Mouse (Mus musculus) ES-Bruce4 (cell line): ENCODE results near the gene Amn1. TPM values are rescaled to one million over a fixed set of nuclear protein-coding genes. Genes with fewer than 3 reads are reported as not detected.
A peak's percentile ranks its signal among the peaks of the same experiment; 100 is the strongest.

Source experiments
- H3K27ac ChIP-seq: 2 replicates; pipeline ENCODE4 v1.5.1; 2012; ENCODE audit warnings: low read length, inconsistent platforms; ENCODE audit not compliant: insufficient read depth
- H3K27me3 ChIP-seq: 2 replicates; pipeline ENCODE4 v1.6.1; 2012; ENCODE audit warnings: mild to moderate bottlenecking, low read length, inconsistent platforms; ENCODE audit not compliant: control insufficient read depth, poor library complexity, insufficient read depth, severe bottlenecking
- H3K36me3 ChIP-seq: 2 replicates; pipeline ENCODE4 v1.6.1; 2012; ENCODE audit warnings: inconsistent platforms, mild to moderate bottlenecking, low read length, moderate library complexity; ENCODE audit not compliant: control insufficient read depth, poor library complexity, insufficient read depth, severe bottlenecking
- H3K4me1 ChIP-seq: one replicate; pipeline ENCODE4 v1.8.1; 2011; ENCODE audit warnings: low read length; ENCODE audit not compliant: control insufficient read depth, insufficient read depth
- H3K4me3 ChIP-seq: 2 replicates; pipeline ENCODE4 v1.5.1; 2011; ENCODE audit warnings: low read depth, mild to moderate bottlenecking, low read length
- H3K9ac ChIP-seq: 2 replicates; pipeline ENCODE4 v1.6.1; 2012; ENCODE audit warnings: low read depth, mild to moderate bottlenecking, inconsistent platforms; ENCODE audit not compliant: poor library complexity, severe bottlenecking
- H3K9me3 ChIP-seq: replicated peaks from 2 replicates; pipeline ENCODE4 v1.6.1; 2012; ENCODE audit warnings: mild to moderate bottlenecking, low read length, inconsistent platforms; ENCODE audit not compliant: control insufficient read depth, poor library complexity, insufficient read depth, severe bottlenecking
- CTCF ChIP-seq: IDR thresholded peaks from one replicate; pipeline ENCODE4 v1.8.1; 2011; ENCODE audit warnings: low read depth, low read length
- EP300 ChIP-seq: IDR thresholded peaks from 2 replicates; pipeline ENCODE4 v1.6.1; 2011; ENCODE audit warnings: low read depth, low read length; ENCODE audit not compliant: insufficient read depth
- POLR2A ChIP-seq: IDR thresholded peaks from one replicate; pipeline ENCODE4 v1.8.1; 2011; ENCODE audit warnings: low read length; ENCODE audit not compliant: insufficient read depth
- polyA plus RNA-seq: library from polyadenylated mRNA; stranded (reverse); fragments of >200 nt; gene quantifications from 2 replicates; pipeline ENCODE4 v1.2.4, GENCODE M21; 2011; ENCODE audit warnings: low read depth; ENCODE audit not compliant: missing spikeins, insufficient read depth, insufficient read length

Amn1 gene
- polyA plus RNA-seq, 1 experiment: 30.4 TPM

GRCm38 (mm10) chr6:149126675-149127074, 61.8 kb downstream of the Amn1 start:
- TF ChIP-seq POLR2A (no peak), EP300 (no peak), CTCF (peak; percentile 44)
- no peaks in the 10 kb centered on the region for H3K36me3 ChIP-seq
- H3K27ac ChIP-seq: peak overlapping the region; percentile 0
- H3K9ac ChIP-seq: no peak overlapping the region
- H3K4me1 ChIP-seq: peaks cover 3% of the 10 kb centered on the region
- H3K4me3 ChIP-seq: no peak overlapping the region
- no peaks in the 10 kb centered on the region for H3K27me3 ChIP-seq
- no peaks in the 10 kb centered on the region for H3K9me3 ChIP-seq

DNA sequence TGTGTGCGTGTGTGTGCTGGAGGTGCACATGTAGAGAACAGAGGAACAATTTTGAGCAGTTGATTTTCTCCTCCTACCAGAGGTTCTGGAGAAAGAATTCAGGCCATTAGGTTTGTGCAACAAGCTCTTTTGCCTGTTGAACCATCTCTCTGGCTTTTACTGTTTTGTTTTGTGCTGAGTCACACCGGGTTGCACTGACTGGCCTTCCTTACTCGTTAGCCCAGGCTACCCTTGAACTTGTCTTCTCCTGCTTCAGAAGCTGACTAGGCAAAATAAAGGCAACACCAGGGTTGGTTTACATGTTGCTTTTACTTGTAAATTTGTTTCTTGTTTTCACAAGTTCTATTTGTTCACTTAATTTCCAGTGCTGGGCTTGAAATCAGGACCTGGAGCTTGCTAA, 65.5 kb downstream of the Amn1 start:
- Histone ChIP-seq H3K27ac (peak overlapping the region; percentile 44; the same call in 1 of the 2 replicates), H3K9me3 (no peaks in the 10 kb centered on the region), H3K4me3 (no peak overlapping the region), H3K27me3 (no peaks in the 10 kb centered on the region), H3K4me1 (peaks cover 1% of the 10 kb centered on the region), H3K36me3 (no peaks in the 10 kb centered on the region), H3K9ac (no peak overlapping the region; the same call in 1 of the 2 replicates)
- TF ChIP-seq EP300: no peak
- TF ChIP-seq POLR2A: no peak
- no peak for TF ChIP-seq CTCF

DNA sequence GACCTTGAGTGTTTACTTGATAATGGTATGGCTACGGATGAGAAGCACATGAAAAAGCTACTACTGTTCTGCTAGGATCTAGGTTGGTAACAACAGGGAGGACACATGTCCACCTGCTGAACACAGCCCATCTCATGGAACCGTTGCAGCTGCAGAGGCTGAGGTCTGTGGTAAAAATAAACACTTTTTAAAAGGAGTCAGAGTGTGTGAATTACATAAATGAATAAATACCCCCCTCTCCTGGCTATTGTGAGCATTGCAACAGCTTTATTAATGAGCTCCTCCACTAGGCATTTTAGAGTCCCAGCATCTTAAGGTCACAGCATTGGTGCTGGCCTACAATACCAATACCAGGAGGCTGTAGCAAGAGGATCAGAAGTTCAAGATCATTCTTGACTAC, 68.7 kb downstream of the Amn1 start:
- no peaks in the 10 kb centered on the region for H3K4me1 ChIP-seq
- H3K9ac ChIP-seq: no peak overlapping the region
- H3K9me3 ChIP-seq: no peaks in the 10 kb centered on the region
- TF ChIP-seq EP300 (no peak), POLR2A (no peak), CTCF (peak; percentile 26)
- no peak overlapping the region for H3K4me3 ChIP-seq
- no peaks in the 10 kb centered on the region for H3K36me3 ChIP-seq
- H3K27ac ChIP-seq: no peak overlapping the region
- H3K27me3 ChIP-seq: no peaks in the 10 kb centered on the region

GRCm38 (mm10) chr6:149118935-149119334, 69.6 kb downstream of the Amn1 start:
- H3K27ac ChIP-seq: peak overlapping the region; percentile 24
- no peaks in the 10 kb centered on the region for H3K36me3 ChIP-seq
- no peaks in the 10 kb centered on the region for H3K4me1 ChIP-seq
- no peaks in the 10 kb centered on the region for H3K27me3 ChIP-seq
- no peak overlapping the region for H3K9ac ChIP-seq
- H3K9me3 ChIP-seq: no peaks in the 10 kb centered on the region
- TF ChIP-seq CTCF (no peak), POLR2A (no peak), EP300 (no peak)
- H3K4me3 ChIP-seq: no peak overlapping the region

- Histone ChIP-seq H3K9ac (no peak overlapping the region), H3K4me3 (no peak overlapping the region), H3K27me3 (no peaks in the 10 kb centered on the region), H3K9me3 (no peaks in the 10 kb centered on the region), H3K4me1 (no peaks in the 10 kb centered on the region), H3K27ac (no peak overlapping the region), H3K36me3 (no peaks in the 10 kb centered on the region)
- no peak for TF ChIP-seq POLR2A
- TF ChIP-seq CTCF: no peak
- TF ChIP-seq EP300: no peak
Measured at GRCm38 (mm10) chr6:149116992-149117391, 71.5 kb downstream of the Amn1 start.

- TF ChIP-seq EP300: no peak
- Histone ChIP-seq H3K27me3 (no peaks in the 10 kb centered on the region), H3K4me3 (no peak overlapping the region), H3K4me1 (no peaks in the 10 kb centered on the region), H3K36me3 (no peaks in the 10 kb centered on the region), H3K9ac (no peak overlapping the region), H3K27ac (no peak overlapping the region), H3K9me3 (no peaks in the 10 kb centered on the region)
Measured at GRCm38 (mm10) chr6:149108909-149109308, 79.6 kb downstream of the Amn1 start.

DNA sequence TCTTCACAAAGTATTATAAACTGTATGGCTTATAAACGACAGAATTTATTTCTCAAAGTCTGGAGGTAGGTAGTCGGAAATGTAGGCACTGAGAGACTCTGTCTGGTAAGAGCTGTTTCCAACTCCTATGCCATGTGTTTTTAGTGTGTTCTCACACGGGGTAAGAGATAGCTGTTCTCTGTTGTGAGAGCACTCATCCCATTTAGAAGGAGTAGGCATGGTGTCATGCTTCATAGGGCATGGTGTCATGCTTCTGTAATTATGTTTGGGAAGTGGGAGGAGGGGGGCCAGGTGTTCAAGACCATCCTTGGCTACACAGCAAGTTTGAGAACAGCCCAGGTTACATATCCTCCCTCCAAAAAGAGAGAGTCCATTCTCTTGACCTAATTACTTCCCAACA, 80.9 kb downstream of the Amn1 start:
- H3K27me3 ChIP-seq: no peaks in the 10 kb centered on the region
- H3K9ac ChIP-seq: no peak overlapping the region
- H3K27ac ChIP-seq: no peak overlapping the region
- no peaks in the 10 kb centered on the region for H3K4me1 ChIP-seq
- no peak overlapping the region for H3K4me3 ChIP-seq
- no peaks in the 10 kb centered on the region for H3K36me3 ChIP-seq
- TF ChIP-seq POLR2A (no peak), CTCF (no peak), EP300 (no peak)
- no peaks in the 10 kb centered on the region for H3K9me3 ChIP-seq

Other genes with a start within 250 kb of the Amn1 start
- 406 and 461 TPM in 2 replicates for gene Sinhcaf, start 242.2 kb downstream of the Amn1 start, polyA plus RNA-seq
- gene Dennd5b, start 87.0 kb downstream of the Amn1 start, polyA plus RNA-seq: 13.2 and 14.3 TPM in 2 replicates
- gene Gm10203, start 58.5 kb downstream of the Amn1 start, polyA plus RNA-seq: not detected in 2 replicates
- gene Etfbkmt, start 48.9 kb downstream of the Amn1 start, polyA plus RNA-seq: 24.5 and 25.8 TPM in 2 replicates
- 90.4 and 93.9 TPM in 2 replicates for gene Resf1, start 120.7 kb upstream of the Amn1 start, polyA plus RNA-seq
- gene Bicd1, start 220.2 kb upstream of the Amn1 start, polyA plus RNA-seq: 8.0 and 8.5 TPM in 2 replicates